Mouse (Mus musculus) MEL (cell line): ENCODE results near the gene Myh9. TPM values are rescaled to one million over a fixed set of nuclear protein-coding genes. Genes with fewer than 3 reads are reported as not detected.

Experiments
- DNase-seq: peaks from one replicate; pipeline ENCODE4 v3.0.0; 2011; ENCODE audit warnings: low read depth, low spot score
- H3K27ac ChIP-seq: 2 replicates; pipeline ENCODE4 v1.5.1; 2012; ENCODE audit warnings: low read depth, mild to moderate bottlenecking, control low read depth, low read length, moderate library complexity; ENCODE audit not compliant: control insufficient read depth
- H3K27me3 ChIP-seq, 2 experiments: fragments of 150-350 bp in 1 of 2; sonication (generic) in 1 of 2; 2 replicates each; pipeline ENCODE4 v1.6.1; 2012; ENCODE audit warnings: low read length in 2 of 2, mild to moderate bottlenecking in 2 of 2, improper control_type of control experiment in 1 of 2, moderate library complexity in 1 of 2; ENCODE audit not compliant: insufficient read depth in 2 of 2, control insufficient read depth in 1 of 2
- H3K36me3 ChIP-seq, 2 experiments: 2 replicates each; pipeline ENCODE4 v1.6.1; 2012 to 2014; ENCODE audit warnings: low read length in 2 of 2, improper control_type of control experiment in 1 of 2, inconsistent platforms in 1 of 2, mild to moderate bottlenecking in 1 of 2; ENCODE audit not compliant: insufficient read depth in 2 of 2, control insufficient read depth in 1 of 2
- H3K4me1 ChIP-seq, 2 experiments: fragments of 150-350 bp in 1 of 2; sonication (generic) in 1 of 2; 2 replicates each; pipeline ENCODE4 v1.6.1; 2012; ENCODE audit warnings: low read length in 2 of 2, improper control_type of control experiment in 1 of 2, mild to moderate bottlenecking in 1 of 2; ENCODE audit not compliant: insufficient read depth in 2 of 2, control insufficient read depth in 1 of 2
- H3K4me3 ChIP-seq, 2 experiments: fragments of 150-350 bp in 1 of 2; sonication (generic) in 1 of 2; 2 replicates each; pipeline ENCODE4 v1.5.1; 2012; ENCODE audit warnings: low read depth in 2 of 2, low read length in 2 of 2, mild to moderate bottlenecking in 2 of 2, moderate library complexity in 2 of 2, control low read depth in 1 of 2, improper control_type of control experiment in 1 of 2; ENCODE audit not compliant: control insufficient read depth in 1 of 2, insufficient read depth in 1 of 2
- H3K79me2 ChIP-seq: 2 replicates; pipeline ENCODE4 v1.6.1; 2012; ENCODE audit warnings: mild to moderate bottlenecking, low read length, moderate library complexity; ENCODE audit not compliant: control insufficient read depth, poor library complexity, insufficient read depth
- H3K9ac ChIP-seq: 2 replicates; pipeline ENCODE4 v1.6.1; 2012; ENCODE audit warnings: low read depth, mild to moderate bottlenecking, control low read depth, low read length, moderate library complexity; ENCODE audit not compliant: control insufficient read depth, poor library complexity, severe bottlenecking
- H3K9me3 ChIP-seq: fragments of 150-350 bp; sonication (generic); replicated peaks from 2 replicates; pipeline ENCODE4 v1.6.1; 2012; ENCODE audit warnings: mild to moderate bottlenecking, low read length, improper control_type of control experiment, moderate library complexity; ENCODE audit not compliant: insufficient read depth
- CHD1 ChIP-seq: IDR thresholded peaks from 2 replicates; pipeline ENCODE4 v1.6.1; 2012; ENCODE audit warnings: low read depth, mild to moderate bottlenecking, inconsistent platforms, low read length, improper control_type of control experiment
- E2F4 ChIP-seq: IDR thresholded peaks from 2 replicates; pipeline ENCODE4 v1.6.1; 2011; ENCODE audit warnings: low read depth, low read length, improper control_type of control experiment, borderline replicate concordance
- HCFC1 ChIP-seq: IDR thresholded peaks from 2 replicates; pipeline ENCODE4 v1.6.1; 2012; ENCODE audit warnings: low read depth, mild to moderate bottlenecking, inconsistent platforms, low read length, improper control_type of control experiment, moderate library complexity
- KAT2A ChIP-seq: conservative IDR thresholded peaks from 2 replicates; pipeline ENCODE4 v1.6.1; 2012; ENCODE audit warnings: low read depth, low read length, improper control_type of control experiment, inconsistent platforms
- MXI1 ChIP-seq: IDR thresholded peaks from 2 replicates; pipeline ENCODE4 v1.6.1; 2011; ENCODE audit warnings: mild to moderate bottlenecking, low read depth, low read length, improper control_type of control experiment
- MYB ChIP-seq: IDR thresholded peaks from 2 replicates; pipeline ENCODE4 v1.6.1; 2011; ENCODE audit warnings: mild to moderate bottlenecking, low read depth, low read length, improper control_type of control experiment
- MYC ChIP-seq: IDR thresholded peaks from 2 replicates; pipeline ENCODE4 v1.6.1; 2011; ENCODE audit warnings: low read depth, mild to moderate bottlenecking, low read length, improper control_type of control experiment, moderate library complexity
- POLR2AphosphoS2 ChIP-seq: IDR thresholded peaks from 2 replicates; pipeline ENCODE4 v1.6.1; 2011; ENCODE audit warnings: low read length, improper control_type of control experiment
- POLR2AphosphoS5 ChIP-seq: IDR thresholded peaks from 2 replicates; pipeline ENCODE4 v1.6.1; 2012; ENCODE audit warnings: low read depth, borderline replicate concordance, mild to moderate bottlenecking, inconsistent platforms, low read length, moderate library complexity, mixed read lengths
- RAD21 ChIP-seq: IDR thresholded peaks from 2 replicates; pipeline ENCODE4 v1.6.1; 2011; ENCODE audit warnings: mild to moderate bottlenecking, low read depth, low read length, improper control_type of control experiment
- RCOR1 ChIP-seq: IDR thresholded peaks from 2 replicates; pipeline ENCODE4 v1.6.1; 2012; ENCODE audit warnings: low read depth, mild to moderate bottlenecking, inconsistent platforms, low read length, improper control_type of control experiment
- SIN3A ChIP-seq: IDR thresholded peaks from 2 replicates; pipeline ENCODE4 v1.6.1; 2012; ENCODE audit warnings: low read length, improper control_type of control experiment, inconsistent platforms
- SMC3 ChIP-seq: IDR thresholded peaks from 2 replicates; pipeline ENCODE4 v1.6.1; 2011; ENCODE audit warnings: low read depth, low read length, improper control_type of control experiment
- TCF12 ChIP-seq: IDR thresholded peaks from 2 replicates; pipeline ENCODE4 v1.6.1; 2014; ENCODE audit warnings: low read depth, mild to moderate bottlenecking, inconsistent platforms, low read length, improper control_type of control experiment, moderate library complexity
- UBTF ChIP-seq: IDR thresholded peaks from 2 replicates; pipeline ENCODE4 v1.6.1; 2012; ENCODE audit warnings: low read depth, mild to moderate bottlenecking, inconsistent platforms, low read length, improper control_type of control experiment, moderate library complexity, borderline replicate concordance; ENCODE audit not compliant: insufficient read depth
- USF1 ChIP-seq: IDR thresholded peaks from 2 replicates; pipeline ENCODE4 v1.6.1; 2014; ENCODE audit warnings: low read depth, mild to moderate bottlenecking, inconsistent platforms, low read length, improper control_type of control experiment, moderate library complexity
- USF2 ChIP-seq, 2 experiments: IDR thresholded peaks; 2 replicates each; pipeline ENCODE4 v1.6.1; 2011 to 2012; ENCODE audit warnings: improper control_type of control experiment in 2 of 2, low read length in 2 of 2, borderline replicate concordance in 1 of 2, inconsistent platforms in 1 of 2, low read depth in 1 of 2, mild to moderate bottlenecking in 1 of 2; ENCODE audit not compliant: insufficient read depth in 1 of 2
- ZNF384 ChIP-seq: IDR thresholded peaks from 2 replicates; pipeline ENCODE4 v1.6.1; 2012; ENCODE audit warnings: low read depth, mild to moderate bottlenecking, inconsistent platforms, low read length, improper control_type of control experiment
- polyA plus RNA-seq, 2 experiments: library from polyadenylated mRNA; stranded (reverse) in 1 of 2; unstranded in 1 of 2; fragments of >175 nt in 1 of 2; fragments of >200 nt in 1 of 2; gene quantifications; 2 replicates each; pipeline versions ENCODE4 v1.2.1 to v1.2.4; 2012; ENCODE audit warnings: low replicate concordance in 2 of 2, low read depth in 1 of 2; ENCODE audit not compliant: insufficient read length in 2 of 2, insufficient read depth in 1 of 2, missing spikeins in 1 of 2
- total RNA-seq: library from RNA; depleted of rRNA; stranded (reverse); fragments of 300-350 nt; gene quantifications from 2 replicates; pipeline ENCODE4 v1.2.3, GENCODE M21; 2012

Myh9 gene
- total and polyA plus RNA-seq, 3 experiments = 59.3 to 176 (median 158) TPM

DNA sequence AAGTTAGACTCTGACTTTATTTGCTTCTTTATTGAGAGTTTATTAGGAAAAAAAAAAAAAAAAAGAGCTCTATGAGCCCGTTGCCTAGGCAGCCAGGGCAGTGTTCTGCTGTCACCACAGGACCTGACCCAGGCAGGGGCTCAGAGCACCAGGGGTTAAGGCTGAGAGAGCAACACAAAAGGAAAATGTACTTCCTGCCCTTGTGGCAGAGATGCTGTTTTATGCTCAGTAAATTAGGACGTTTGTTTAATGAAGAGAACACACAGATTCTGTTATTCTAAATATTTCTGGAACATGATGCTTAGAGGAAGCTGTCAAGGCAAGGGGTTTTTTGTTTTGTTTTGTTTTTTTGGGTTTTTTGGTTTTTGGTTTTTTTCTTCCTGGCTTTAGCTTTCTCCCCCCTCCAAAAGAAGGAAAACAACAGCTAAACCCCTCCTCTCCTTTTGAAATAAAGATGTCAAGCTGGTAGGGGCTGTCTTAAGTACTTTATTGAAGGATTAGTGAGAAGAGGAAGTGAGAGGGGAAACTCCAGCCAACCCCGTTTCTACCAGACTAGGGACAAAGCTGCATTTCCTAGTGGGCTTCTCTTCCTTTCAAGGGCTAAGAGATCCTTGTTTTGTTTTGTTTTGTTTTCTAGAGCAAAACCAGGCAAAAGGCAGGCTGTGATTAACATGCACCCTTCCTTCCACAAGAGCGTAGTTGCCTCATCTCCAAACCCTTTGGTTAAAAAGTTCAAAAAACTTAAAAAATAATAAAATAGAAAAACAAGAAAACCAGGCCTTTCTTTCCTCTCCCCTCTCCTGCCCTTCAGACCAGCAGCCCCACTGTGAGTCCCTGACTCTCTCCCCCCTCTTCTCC, 3.2 kb downstream of the Myh9 start:
- peaks cover 17 to 56% of the 10 kb centered on the region in 2 experiments for H3K4me1 ChIP-seq
- peak overlapping the region; percentile 35 for H3K9ac ChIP-seq
- peak overlapping the region; percentile 23; the same call in 1 of the 2 replicates for H3K27ac ChIP-seq
- peak; percentile 59 for DNase-seq
- no peaks in the 10 kb centered on the region for H3K27me3 ChIP-seq
- H3K4me3 ChIP-seq = no peak overlapping the region
- peaks cover 0 to 60% of the 10 kb centered on the region in 2 experiments; a peak in 2 of 4 replicates for H3K36me3 ChIP-seq
- peaks cover 77% of the 10 kb centered on the region for H3K79me2 ChIP-seq
- H3K9me3 ChIP-seq = no peaks in the 10 kb centered on the region
- TF ChIP-seq MYC (no peak), SIN3A (0 out of 2 replicates have a peak, but pooled peaks have one; percentile 36), HCFC1 (no peak), CHD1 (0 out of 2 replicates have a peak, but pooled peaks have one; percentile 77), KAT2A (no peak), RCOR1 (no peak), SMC3 (no peak), E2F4 (no peak), POLR2AphosphoS5 (no peak), POLR2AphosphoS2 (no peak), TCF12 (no peak), UBTF (no peak), RAD21 (no peak), ZNF384 (no peak), USF1 (no peak), MYB (no peak), MXI1 (no peak)

GRCm38 (mm10) chr15:77837444-77838117, 4.4 kb downstream of the Myh9 start:
- no peak overlapping the region for H3K4me3 ChIP-seq
- peaks cover 17 to 61% of the 10 kb centered on the region in 2 experiments for H3K4me1 ChIP-seq
- 0 out of 2 replicates have a peak overlapping the region, but pooled peaks have one; percentile 5 for H3K9ac ChIP-seq
- no peaks in the 10 kb centered on the region for H3K9me3 ChIP-seq
- H3K36me3 ChIP-seq = peaks cover 0 to 61% of the 10 kb centered on the region in 2 experiments; a peak in 2 of 4 replicates
- DNase-seq = no peak
- peaks cover 85% of the 10 kb centered on the region for H3K79me2 ChIP-seq
- TF ChIP-seq USF2 (IDR thresholded peaks at IDR 0.05; ENCODE audit: borderline replicate concordance in 1 of 2, insufficient read depth in 1 of 2, low read depth in 1 of 2, low read length in 2 of 2) (no peak), ZNF384 (peak; percentile 68)
- TF ChIP-seq, all 39 proteins: peak for 1
- Histone ChIP-seq H3K27ac (no peak overlapping the region), H3K27me3 (no peaks in the 10 kb centered on the region)
